Mouse (Mus musculus): ENCODE data around the gene Tmem178.

The Tmem178 gene

GRCm38 (mm10) chr17:80997226-80997625 is 52.8 kb downstream of the Tmem178 start:
- no peak for DNase-seq (ENCODE audit: low spot score in 2 of 2)

GRCm38 (mm10) chr17:80998958-80999357 is 54.5 kb downstream of the Tmem178 start:
- no peak for DNase-seq (ENCODE audit: low spot score in 2 of 2)

- no peak for DNase-seq (ENCODE audit: low spot score in 2 of 2)
Observed at GRCm38 (mm10) chr17:81001010-81001409, 56.6 kb downstream of the Tmem178 start.

DNA sequence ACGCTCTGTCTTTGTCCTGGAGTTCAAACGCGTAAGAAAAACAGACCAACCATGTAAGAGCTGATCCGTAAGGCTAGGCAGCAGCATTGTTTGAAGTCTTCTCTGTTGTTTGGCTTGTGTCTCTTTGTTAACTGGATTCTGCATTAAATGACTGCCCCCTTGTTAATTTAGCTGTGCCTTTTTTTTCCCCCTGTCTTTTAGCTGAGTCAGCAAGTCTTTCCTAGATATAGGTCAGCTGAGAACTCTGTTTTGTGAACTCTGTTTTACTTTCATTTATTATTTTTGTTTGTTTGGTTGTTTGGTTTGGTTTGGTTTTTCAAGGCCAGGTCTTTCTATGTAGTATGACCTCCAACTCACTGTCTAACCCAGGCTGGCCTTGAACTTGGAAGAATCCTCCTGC is 57.2 kb downstream of the Tmem178 start:
- no peak for DNase-seq (ENCODE audit: low spot score in 2 of 2)

DNA sequence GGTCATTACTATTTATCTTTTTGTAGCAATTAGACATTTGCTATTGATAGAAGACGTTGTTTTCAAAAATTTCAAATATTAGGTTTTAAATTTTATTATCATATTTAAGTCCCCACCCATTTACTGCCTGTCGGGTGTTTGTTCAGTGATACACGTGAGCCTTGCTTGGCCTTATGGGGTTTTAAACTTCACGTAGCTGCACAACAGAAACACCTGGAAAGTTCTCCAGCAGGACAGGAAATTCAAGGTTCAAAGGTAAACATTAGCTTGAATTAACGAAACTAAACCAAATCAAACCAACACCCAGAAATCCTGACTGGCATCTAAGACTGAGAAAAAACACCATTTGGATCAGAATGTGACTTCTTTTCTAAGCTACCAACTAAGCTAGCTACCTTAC is 57.7 kb downstream of the Tmem178 start:
- DNase-seq (ENCODE audit: low spot score in 2 of 2), result no peak

DNA sequence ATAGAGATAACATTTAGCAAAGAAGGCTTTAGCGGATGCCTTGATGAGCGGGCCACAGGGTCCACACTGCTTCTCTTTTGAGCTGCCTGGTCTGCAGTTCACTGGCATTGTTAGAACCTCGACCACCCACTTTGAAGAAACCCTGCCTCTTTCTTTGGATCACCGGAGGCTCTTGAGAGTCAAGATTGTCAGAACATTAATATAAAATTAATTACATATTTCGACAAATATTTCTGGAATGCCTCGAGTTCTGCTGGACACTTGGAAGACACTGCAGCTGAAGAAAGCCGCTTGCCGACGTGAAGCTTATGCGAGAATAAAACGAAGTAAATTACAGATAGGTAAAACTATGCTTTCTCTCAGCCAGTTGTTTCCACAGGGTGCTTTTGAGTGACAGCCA is 60.0 kb downstream of the Tmem178 start:
- no peak for DNase-seq (ENCODE audit: low spot score in 2 of 2)

DNA sequence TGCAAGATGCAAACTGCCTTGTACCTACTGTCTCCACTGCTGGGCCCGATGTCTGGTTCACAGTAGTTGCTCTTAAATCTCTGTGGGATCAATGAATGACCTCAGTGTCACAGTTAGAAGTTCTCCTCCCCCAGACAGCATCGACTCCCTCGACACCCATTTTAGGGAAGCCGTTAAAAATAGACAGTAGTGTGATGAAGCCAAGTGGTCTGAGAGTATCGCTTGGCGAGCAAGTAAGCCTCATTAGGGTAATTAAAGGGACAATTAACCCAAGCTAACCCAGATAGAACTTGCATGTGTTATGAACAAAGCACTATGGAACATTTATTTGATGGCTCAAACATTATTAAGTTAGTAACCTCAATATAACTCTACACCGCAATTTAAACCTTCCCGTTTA is 60.9 kb downstream of the Tmem178 start:
- DNase-seq (ENCODE audit: low spot score in 2 of 2), result no peak

DNA sequence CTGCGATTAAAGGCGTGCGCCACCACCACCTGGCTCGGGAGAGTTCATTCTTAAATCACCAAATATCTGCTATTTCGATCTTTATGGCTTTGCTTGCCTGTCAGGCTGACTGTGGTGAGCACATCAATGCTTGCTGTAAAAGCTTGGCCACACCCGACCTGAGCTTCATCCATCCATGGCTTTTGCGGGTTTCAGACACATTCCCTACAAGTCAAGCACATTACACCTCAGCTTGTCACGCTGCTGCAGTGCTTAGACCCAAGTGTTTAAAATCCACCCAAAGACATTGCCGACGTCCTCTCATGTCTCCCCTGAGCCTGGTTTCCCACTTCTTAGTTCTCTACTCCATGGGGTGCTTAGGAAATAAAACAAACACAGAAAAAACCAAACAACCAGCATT is 64.7 kb downstream of the Tmem178 start:
- no peak for DNase-seq (ENCODE audit: low spot score in 2 of 2)

GRCm38 (mm10) chr17:81010199-81010598 is 65.8 kb downstream of the Tmem178 start:
- DNase-seq (ENCODE audit: low spot score in 2 of 2), result no peak

- no peak for DNase-seq (ENCODE audit: low spot score in 2 of 2)
Observed at GRCm38 (mm10) chr17:81010844-81011685, 66.6 kb downstream of the Tmem178 start.

- peak in 1 of 2 experiments; percentile 29 for DNase-seq (ENCODE audit: low spot score in 2 of 2)
Observed at GRCm38 (mm10) chr17:81015814-81016447, 71.5 kb downstream of the Tmem178 start.

GRCm38 (mm10) chr17:81017132-81017531 is 72.7 kb downstream of the Tmem178 start:
- DNase-seq (ENCODE audit: low spot score in 2 of 2), result no peak

GRCm38 (mm10) chr17:81027331-81027730 is 82.9 kb downstream of the Tmem178 start:
- no peak for DNase-seq (ENCODE audit: low spot score in 2 of 2)

GRCm38 (mm10) chr17:81031830-81032442 is 87.5 kb downstream of the Tmem178 start:
- DNase-seq (ENCODE audit: low spot score in 2 of 2), result no peak

GRCm38 (mm10) chr17:81032957-81033356 is 88.5 kb downstream of the Tmem178 start:
- no peak for DNase-seq (ENCODE audit: low spot score in 2 of 2)

DNA sequence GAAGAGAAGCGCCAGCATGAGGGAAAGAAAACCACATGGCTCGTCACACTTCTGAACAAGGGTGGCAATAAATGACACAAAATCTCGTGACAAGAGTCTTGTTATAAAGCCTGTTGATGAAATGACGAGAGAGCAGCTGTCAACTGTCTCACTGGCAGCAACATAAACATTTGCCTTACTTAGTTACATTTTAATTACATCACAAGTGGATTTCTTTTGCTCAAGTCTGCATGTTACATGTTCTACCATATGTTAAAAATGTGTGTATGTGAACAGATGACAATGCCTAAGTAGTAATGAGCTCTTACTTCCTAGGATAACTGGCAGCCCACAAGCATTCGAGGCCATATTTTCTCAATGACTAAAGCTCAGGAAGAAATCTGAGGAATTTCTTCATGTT is 90.9 kb downstream of the Tmem178 start:
- DNase-seq (ENCODE audit: low spot score in 2 of 2), result no peak

GRCm38 (mm10) chr17:81038707-81039408 is 94.4 kb downstream of the Tmem178 start:
- no peak for DNase-seq (ENCODE audit: low spot score in 2 of 2)

DNA sequence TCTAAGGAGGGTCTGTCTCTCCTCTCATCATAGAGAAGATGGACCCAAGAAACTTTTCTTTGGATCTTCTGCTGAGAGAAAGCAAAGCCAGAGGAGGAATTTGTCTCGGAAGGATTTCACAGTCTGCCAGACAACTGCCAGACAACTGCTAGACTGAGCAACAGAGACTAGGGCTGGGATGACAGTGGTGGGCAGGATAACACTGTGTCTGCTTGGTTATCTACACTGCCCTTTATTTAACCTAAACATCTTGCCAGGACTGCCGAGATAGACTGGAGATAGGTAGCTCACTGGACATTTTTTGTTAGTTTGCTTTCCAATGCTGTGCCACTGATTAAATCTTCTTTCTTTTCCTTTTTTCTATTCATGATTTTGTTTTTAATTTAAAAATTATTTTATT is 97.2 kb downstream of the Tmem178 start:
- DNase-seq (ENCODE audit: low spot score in 2 of 2), result no peak

- DNase-seq (ENCODE audit: low spot score in 2 of 2), result no peak
Observed at GRCm38 (mm10) chr17:81044356-81044755, 99.9 kb downstream of the Tmem178 start.

GRCm38 (mm10) chr17:81045115-81045514 is 100.7 kb downstream of the Tmem178 start:
- no peak for DNase-seq (ENCODE audit: low spot score in 2 of 2)

- DNase-seq (ENCODE audit: low spot score in 2 of 2), result peak in 1 of 2 experiments; percentile 73
Observed at GRCm38 (mm10) chr17:81045525-81046150, 101.2 kb downstream of the Tmem178 start.
